Mouse (Mus musculus) midbrain, embryonic 11.5 days (tissue): Measurements from ENCODE around the gene Cyp26a1. TPM values are rescaled to one million over a fixed set of nuclear protein-coding genes. Genes with fewer than 3 reads are reported as not detected.

Experiments used
- ATAC-seq: fragments of 200-750 bp; cut with Nextera tagmentation; 2 replicates; pipeline ENCODE4 v1.8.0; 2017; ENCODE audit warnings: moderate TSS enrichment, moderate library complexity; ENCODE audit not compliant: low FRiP score
- DNase-seq: peaks from one replicate; pipeline ENCODE4 v3.0.0; 2015; ENCODE audit warnings: low spot score; ENCODE audit errors: missing footprints
- H3K27ac ChIP-seq: fragments of 300-500 bp; sonication (generic); 2 replicates; pipeline ENCODE4 v1.5.1; 2014; ENCODE audit warnings: low read depth, low read length
- H3K27me3 ChIP-seq: fragments of 300-500 bp; sonication (generic); 2 replicates; pipeline ENCODE4 v1.6.1; 2014; ENCODE audit warnings: mild to moderate bottlenecking, low read length, moderate library complexity, mixed read lengths; ENCODE audit not compliant: control insufficient read depth, insufficient read depth
- H3K36me3 ChIP-seq: fragments of 300-500 bp; sonication (generic); 2 replicates; pipeline ENCODE4 v1.6.1; 2014; ENCODE audit warnings: mild to moderate bottlenecking, low read length, moderate library complexity, mixed read lengths; ENCODE audit not compliant: control insufficient read depth, insufficient read depth
- H3K4me1 ChIP-seq: fragments of 300-500 bp; sonication (generic); 2 replicates; pipeline ENCODE4 v1.6.1; 2014; ENCODE audit warnings: low read length; ENCODE audit not compliant: control insufficient read depth, insufficient read depth
- H3K4me2 ChIP-seq: fragments of 300-500 bp; sonication (generic); 2 replicates; pipeline ENCODE4 v1.6.1; 2014; ENCODE audit warnings: mild to moderate bottlenecking, moderate library complexity
- H3K4me3 ChIP-seq: fragments of 300-500 bp; sonication (generic); 2 replicates; pipeline ENCODE4 v1.5.1; 2014; ENCODE audit warnings: low read depth, low read length
- H3K9ac ChIP-seq: fragments of 300-500 bp; sonication (generic); 2 replicates; pipeline ENCODE4 v1.6.1; 2014; ENCODE audit warnings: low read length
- H3K9me3 ChIP-seq: fragments of 300-500 bp; sonication (generic); 2 replicates; pipeline ENCODE4 v1.6.1; 2016; ENCODE audit warnings: low read length; ENCODE audit not compliant: control insufficient read depth
- WGBS: fragments of 180-500 bp; shearing (Covaris S2); extraction: QIAGEN DNeasy Blood & Tissue Kit; methylation state at CpG from one replicate; pipeline ENCODE4 v1.1.7; 2014; 5-methylcytosine and 5-hydroxymethylcytosine counted together
- polyA plus RNA-seq: library from polyadenylated mRNA; unstranded; fragments of >200 nt; fragmentation: Nextera tagmentation; extraction: Ambion mirVana; gene quantifications from 2 replicates; pipeline ENCODE4 v1.2.1, GENCODE M21; 2014

Gene Cyp26a1
- polyA plus RNA-seq, 1 experiment from 2014 or later, result 1.0 TPM

DNA sequence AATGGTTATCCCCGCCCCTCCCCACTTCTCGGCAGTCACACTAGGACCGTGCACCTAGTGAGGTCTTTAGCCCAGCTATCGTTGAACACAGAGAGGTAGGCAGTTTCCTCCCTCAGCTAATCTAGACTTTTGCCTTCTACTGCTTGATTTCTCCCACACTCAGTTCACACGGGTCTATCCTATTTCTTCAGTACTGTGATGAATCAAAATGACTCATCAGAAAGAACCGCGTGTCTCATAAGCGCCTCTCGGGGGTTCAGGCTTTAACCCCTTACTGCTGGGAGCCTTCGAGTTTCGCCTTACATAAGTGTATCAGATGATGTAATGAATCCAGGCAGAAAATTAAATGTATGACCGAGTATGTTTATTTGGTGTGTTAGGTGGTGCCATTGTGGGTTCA, 24.2 kb upstream of the Cyp26a1 start:
- ATAC-seq, result no peak
- H3K4me2 ChIP-seq, result no peak overlapping the region

DNA sequence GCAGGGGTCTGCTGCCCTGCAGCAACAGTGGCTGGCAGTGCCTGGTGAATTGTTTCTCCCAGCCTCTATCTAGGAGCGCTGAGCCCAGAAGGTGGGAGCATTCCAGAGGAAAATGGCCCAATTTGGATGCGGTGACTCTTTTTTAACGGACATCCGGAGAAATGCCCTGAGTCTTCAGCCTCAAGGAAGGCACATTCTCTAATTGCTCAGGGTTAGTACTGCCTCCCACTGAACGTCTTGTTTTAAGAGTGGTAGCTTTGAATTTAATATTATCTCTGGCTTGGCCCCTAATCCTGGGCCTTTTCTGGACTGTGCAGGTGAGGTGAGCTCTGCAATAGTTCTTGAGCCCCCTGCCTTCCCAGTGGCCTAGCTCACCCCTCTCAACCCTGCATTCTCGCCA, 12.3 kb upstream of the Cyp26a1 start, which contains the start of gene Cyp26c1:
Cyp26c1 (plus strand) TSS at position 301 of the 400 bp plus-strand sequence.
- ATAC-seq (no peak), DNase-seq (no peak)
- no peaks in the 10 kb centered on the region for H3K4me1 ChIP-seq
- H3K4me3 ChIP-seq, result no peak within 1 kb of the TSS
- H3K27me3 ChIP-seq, result peaks cover 83% of the 10 kb centered on the region
- no peak within 1 kb of the TSS for H3K27ac ChIP-seq
- 7% methylated on average over 6 of the region's 6 CpGs for WGBS
- H3K9me3 ChIP-seq, result no peaks in the 10 kb centered on the region
- H3K9ac ChIP-seq, result no peak within 1 kb of the TSS
- no peaks in the 10 kb centered on the region for H3K36me3 ChIP-seq
- H3K4me2 ChIP-seq, result no peak within 1 kb of the TSS

More for the DNA sequence above, 24.2 kb upstream of the Cyp26a1 start:
- H3K9me3 ChIP-seq, result no peaks in the 10 kb centered on the region
- no peak for DNase-seq
- WGBS, result 67% methylated on average over 12 of the region's 12 CpGs
- no peak overlapping the region for H3K4me3 ChIP-seq
- no peak overlapping the region for H3K27ac ChIP-seq
- H3K27me3 ChIP-seq, result no peaks in the 10 kb centered on the region
- 0 out of 2 replicates have a peak, but pooled peaks cover 4% of the 10 kb centered on the region for H3K4me1 ChIP-seq
- H3K9ac ChIP-seq, result no peak overlapping the region
- no peaks in the 10 kb centered on the region for H3K36me3 ChIP-seq

DNA sequence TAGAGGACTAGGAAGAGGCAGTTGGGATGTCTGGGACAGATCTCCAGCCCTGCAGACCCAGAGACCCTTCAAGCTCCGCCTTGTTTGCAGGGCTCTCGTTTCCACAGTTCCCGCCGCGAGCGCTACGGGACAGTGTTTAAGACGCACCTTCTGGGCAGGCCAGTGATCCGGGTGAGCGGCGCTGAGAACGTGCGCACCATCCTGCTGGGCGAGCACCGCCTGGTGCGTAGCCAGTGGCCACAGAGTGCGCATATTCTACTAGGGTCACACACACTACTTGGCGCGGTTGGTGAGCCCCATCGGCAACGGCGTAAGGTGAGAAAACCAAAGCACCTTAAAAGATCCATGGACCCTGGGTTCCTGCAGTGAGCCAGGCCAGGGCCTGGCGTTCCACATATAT, 11.3 kb upstream of the Cyp26a1 start:
- ATAC-seq, result no peak

DNA sequence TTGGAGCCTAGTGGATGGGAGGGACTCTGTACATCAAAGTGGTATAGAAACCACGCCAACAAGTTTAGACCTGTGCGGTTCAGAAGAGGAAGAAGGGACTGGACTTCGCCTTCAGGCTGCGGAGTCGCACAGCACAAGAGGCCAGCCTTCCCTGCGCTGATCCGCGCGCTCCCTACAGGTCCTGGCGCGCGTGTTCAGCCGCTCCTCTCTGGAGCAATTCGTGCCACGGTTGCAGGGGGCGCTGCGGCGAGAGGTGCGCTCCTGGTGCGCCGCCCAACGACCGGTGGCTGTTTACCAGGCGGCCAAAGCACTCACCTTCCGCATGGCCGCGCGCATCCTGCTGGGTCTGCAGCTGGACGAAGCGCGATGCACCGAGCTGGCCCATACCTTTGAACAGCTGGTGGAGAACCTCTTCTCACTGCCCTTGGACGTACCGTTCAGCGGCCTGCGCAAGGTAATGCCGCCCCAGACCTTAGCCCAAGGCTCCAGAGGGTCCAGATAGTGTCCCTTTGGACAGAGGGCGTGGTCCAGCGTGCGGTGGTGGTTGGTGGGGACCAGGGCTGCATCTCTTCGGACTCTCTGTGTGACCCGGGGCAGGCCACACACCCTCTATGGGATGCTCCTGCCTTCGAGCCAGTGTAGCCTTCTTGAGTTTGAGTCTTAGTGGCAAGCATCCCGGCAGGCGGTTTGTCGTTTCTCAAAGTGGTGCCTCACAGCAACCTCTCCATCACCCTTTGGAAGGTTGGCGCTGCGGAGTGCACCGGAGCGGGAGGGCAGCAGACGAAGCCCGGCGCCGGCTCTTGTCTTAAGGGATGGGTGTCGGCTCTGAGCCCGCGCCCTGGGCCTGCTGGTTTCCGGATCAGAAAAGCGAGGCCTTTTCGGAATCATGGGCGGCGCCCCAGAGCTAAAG, 10.4 kb upstream of the Cyp26a1 start:
- 0 out of 2 replicates have a peak, but pooled peaks have one; percentile 22 for ATAC-seq
- peak; percentile 92 for DNase-seq
- no peak overlapping the region for H3K9ac ChIP-seq
- no peak overlapping the region for H3K4me2 ChIP-seq
- no peaks in the 10 kb centered on the region for H3K4me1 ChIP-seq
- no peaks in the 10 kb centered on the region for H3K9me3 ChIP-seq
- 4% methylated on average over 62 of the region's 62 CpGs for WGBS
- no peak overlapping the region for H3K4me3 ChIP-seq
- H3K27ac ChIP-seq, result no peak overlapping the region
- peaks cover 97% of the 10 kb centered on the region for H3K27me3 ChIP-seq
- H3K36me3 ChIP-seq, result no peaks in the 10 kb centered on the region

More for the DNA sequence above, 11.3 kb upstream of the Cyp26a1 start:
- Histone ChIP-seq H3K9ac (no peak overlapping the region), H3K27me3 (peaks cover 94% of the 10 kb centered on the region), H3K4me3 (no peak overlapping the region), H3K36me3 (no peaks in the 10 kb centered on the region), H3K27ac (no peak overlapping the region), H3K4me1 (no peaks in the 10 kb centered on the region), H3K4me2 (no peak overlapping the region), H3K9me3 (no peaks in the 10 kb centered on the region)
- no peak for DNase-seq
- WGBS, result 6% methylated on average over 23 of the region's 23 CpGs

DNA sequence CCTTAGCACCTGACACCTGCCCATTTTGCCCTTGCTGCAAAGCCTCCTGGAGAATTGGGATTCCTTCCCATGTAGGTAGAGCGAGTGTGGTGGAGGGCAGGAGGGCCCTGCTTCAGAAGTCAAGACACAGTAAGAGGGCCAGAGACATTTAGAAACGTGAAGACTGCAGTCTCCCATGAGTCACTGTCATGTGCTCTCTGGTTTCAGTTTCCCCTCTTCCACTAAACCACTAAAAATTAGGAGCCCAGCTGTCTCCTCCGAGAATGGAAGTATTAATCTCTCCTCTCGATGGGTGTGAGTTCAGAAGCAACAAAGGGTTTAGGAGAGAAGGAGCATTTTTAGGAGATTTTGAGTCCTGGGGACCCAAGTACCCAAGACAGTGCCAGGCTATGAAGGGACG, 8.1 kb upstream of the Cyp26a1 start:
- peak; percentile 87 for DNase-seq
- 53% methylated on average over 5 of the region's 5 CpGs for WGBS
- Histone ChIP-seq H3K27me3 (peaks cover 100% of the 10 kb centered on the region), H3K4me1 (no peaks in the 10 kb centered on the region), H3K4me2 (no peak overlapping the region), H3K9me3 (no peaks in the 10 kb centered on the region), H3K9ac (no peak overlapping the region), H3K36me3 (no peaks in the 10 kb centered on the region), H3K27ac (no peak overlapping the region), H3K4me3 (no peak overlapping the region)
- no peak for ATAC-seq

DNA sequence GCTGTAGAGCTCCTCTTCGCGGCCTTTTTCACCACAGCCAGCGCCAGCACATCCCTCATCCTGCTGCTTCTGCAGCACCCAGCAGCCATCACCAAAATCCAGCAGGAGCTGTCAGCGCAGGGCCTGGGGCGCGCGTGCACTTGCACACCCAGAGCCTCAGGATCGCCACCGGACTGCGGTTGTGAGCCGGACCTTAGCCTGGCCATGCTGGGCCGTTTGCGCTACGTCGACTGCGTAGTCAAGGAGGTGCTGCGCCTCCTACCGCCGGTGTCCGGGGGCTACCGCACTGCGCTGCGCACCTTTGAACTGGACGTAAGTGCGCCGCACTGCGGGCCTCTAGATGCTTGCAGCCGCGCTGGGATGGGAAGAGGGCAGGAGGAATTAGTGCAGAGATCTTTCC, 6.9 kb upstream of the Cyp26a1 start:
- Histone ChIP-seq H3K36me3 (no peaks in the 10 kb centered on the region), H3K27me3 (peaks cover 100% of the 10 kb centered on the region), H3K27ac (no peak overlapping the region), H3K4me2 (peak overlapping the region; percentile 26), H3K4me3 (no peak overlapping the region), H3K9ac (no peak overlapping the region), H3K4me1 (peaks cover 1% of the 10 kb centered on the region; the same call in 1 of the 2 replicates), H3K9me3 (no peaks in the 10 kb centered on the region)
- WGBS, result 1% methylated on average over 29 of the region's 29 CpGs
- ATAC-seq, result 0 out of 2 replicates have a peak, but pooled peaks have one; percentile 39
- DNase-seq, result peak; percentile 93

DNA sequence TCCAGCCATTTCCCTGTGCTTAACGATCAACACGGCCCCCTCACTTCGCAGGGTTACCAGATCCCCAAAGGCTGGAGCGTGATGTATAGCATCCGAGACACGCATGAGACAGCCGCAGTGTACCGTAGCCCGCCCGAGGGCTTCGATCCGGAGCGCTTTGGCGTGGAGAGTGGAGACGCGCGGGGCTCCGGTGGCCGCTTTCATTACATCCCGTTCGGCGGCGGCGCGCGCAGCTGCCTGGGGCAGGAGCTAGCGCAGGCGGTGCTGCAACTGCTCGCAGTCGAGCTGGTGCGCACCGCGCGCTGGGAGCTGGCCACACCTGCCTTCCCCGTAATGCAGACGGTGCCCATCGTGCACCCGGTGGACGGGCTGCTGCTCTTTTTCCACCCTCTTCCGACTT, 4.7 kb upstream of the Cyp26a1 start:
- H3K4me3 ChIP-seq, result peak overlapping the region; percentile 27
- H3K27ac ChIP-seq, result no peak overlapping the region
- H3K9ac ChIP-seq, result no peak overlapping the region
- H3K4me1 ChIP-seq, result peaks cover 16% of the 10 kb centered on the region
- H3K4me2 ChIP-seq, result peak overlapping the region; percentile 46
- DNase-seq (peak; percentile 94), ATAC-seq (peak; percentile 60)
- H3K9me3 ChIP-seq, result no peaks in the 10 kb centered on the region
- under 1% methylated on average over 40 of the region's 40 CpGs for WGBS
- H3K27me3 ChIP-seq, result peaks cover 100% of the 10 kb centered on the region
- H3K36me3 ChIP-seq, result no peaks in the 10 kb centered on the region

DNA sequence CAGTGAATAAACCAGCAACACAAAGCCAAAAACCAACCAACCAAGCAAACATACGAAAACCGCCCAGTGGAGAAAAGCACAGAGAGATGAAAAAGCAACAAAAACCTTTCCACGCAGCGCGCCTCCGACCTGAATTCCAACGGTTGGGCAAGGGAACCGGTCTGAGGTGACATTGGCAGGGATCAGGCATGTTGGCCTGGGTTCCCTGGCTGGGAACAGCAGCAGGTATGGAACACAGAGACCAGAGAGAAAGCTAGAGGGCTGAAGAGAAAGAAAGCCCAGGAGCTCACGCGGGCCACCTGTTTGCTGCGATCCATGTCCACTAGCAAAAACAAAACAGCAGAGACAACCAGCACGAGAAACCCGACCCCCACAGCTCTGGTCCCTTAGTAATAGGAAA, 2.5 kb upstream of the Cyp26a1 start:
- H3K4me1 ChIP-seq, result peaks cover 26% of the 10 kb centered on the region
- peak; percentile 84 for DNase-seq
- no peak overlapping the region for H3K27ac ChIP-seq
- H3K9me3 ChIP-seq, result no peaks in the 10 kb centered on the region
- ATAC-seq, result no peak
- WGBS, result 31% methylated on average over 13 of the region's 13 CpGs
- no peaks in the 10 kb centered on the region for H3K36me3 ChIP-seq
- no peak overlapping the region for H3K4me2 ChIP-seq
- H3K27me3 ChIP-seq, result peaks cover 100% of the 10 kb centered on the region
- H3K4me3 ChIP-seq, result no peak overlapping the region
- no peak overlapping the region for H3K9ac ChIP-seq
